Mouse (Mus musculus): ENCODE results near the gene Slc2a3.

- TF ChIP-seq CEBPB (IDR thresholded peaks at IDR 0.05; ENCODE audit: low read depth) (no peak), CTCF (IDR thresholded peaks at IDR 0.05; ENCODE audit: control insufficient read depth, insufficient read depth, insufficient read length) (peak; percentile 38)
Measured at GRCm38 (mm10) chr6:122719942-122720341, 81.5 kb downstream of the Slc2a3 start.
